Mouse (Mus musculus) erythroblast, embryonic 14.5 days (primary cell): ENCODE data around the gene Harbi1.

Source experiments
- GATA1 ChIP-seq: IDR thresholded peaks from 2 replicates; pipeline ENCODE4 v1.6.1; 2012; ENCODE audit warnings: low read length, inconsistent platforms, mixed read lengths
- TAL1 ChIP-seq: IDR thresholded peaks from 3 replicates; pipeline ENCODE4 v1.6.1; 2012; ENCODE audit warnings: low read length, inconsistent platforms, mixed read lengths

GRCm38 (mm10) chr2:91723951-91724350, 13.3 kb downstream of the Harbi1 start:
- TF ChIP-seq GATA1 (no peak), TAL1 (no peak)
